Mouse (Mus musculus) heart, postnatal 36 days (tissue): ENCODE measurements around the gene Fxyd1. TPM values are rescaled to one million over a fixed set of nuclear protein-coding genes. Genes with fewer than 3 reads are reported as not detected.

Experiments
- DNase-seq, 2 experiments: peaks; one replicate each; pipeline ENCODE4 v3.0.0; 2021 to 2022
- intact Hi-C: fragments of 180-260 bp; cut with DNase I; formaldehyde crosslinking; loops from one replicate; pipeline ENCODE4 v1.15.1; 2025
- total RNA-seq, 2 experiments: library from RNA; stranded (reverse); gene quantifications; 2 replicates each; pipeline ENCODE4 v1.2.3; 2021

Gene Fxyd1
- total RNA-seq, 2 experiments from 2014 or later = 863 to 996 TPM

DNA sequence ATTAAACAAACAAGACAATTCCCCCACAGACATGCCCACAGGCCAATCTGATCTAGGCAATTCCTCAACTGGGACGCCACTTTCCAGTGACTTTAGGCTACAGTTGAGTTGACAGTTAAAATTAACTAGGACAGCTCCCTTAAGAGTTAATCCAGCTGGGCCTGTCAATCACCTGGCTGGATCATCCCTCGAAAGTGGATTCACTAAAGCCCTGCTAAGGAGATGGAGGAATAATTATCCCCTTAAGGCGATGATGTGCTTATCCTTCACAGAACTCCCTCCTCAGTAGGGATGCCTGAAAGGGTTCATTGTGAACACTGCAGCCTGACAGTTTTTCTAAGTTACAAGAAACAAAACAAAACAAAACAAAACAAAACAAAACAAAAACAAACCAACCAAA lies 23.6 kb upstream of the Fxyd1 start:
- DNase-seq = no peak
- intact Hi-C loops = loop anchor here (10.0 kb wide), 1 partner anchor 426 kb away; the partner anchor contains the start of gene Rbm42

DNA sequence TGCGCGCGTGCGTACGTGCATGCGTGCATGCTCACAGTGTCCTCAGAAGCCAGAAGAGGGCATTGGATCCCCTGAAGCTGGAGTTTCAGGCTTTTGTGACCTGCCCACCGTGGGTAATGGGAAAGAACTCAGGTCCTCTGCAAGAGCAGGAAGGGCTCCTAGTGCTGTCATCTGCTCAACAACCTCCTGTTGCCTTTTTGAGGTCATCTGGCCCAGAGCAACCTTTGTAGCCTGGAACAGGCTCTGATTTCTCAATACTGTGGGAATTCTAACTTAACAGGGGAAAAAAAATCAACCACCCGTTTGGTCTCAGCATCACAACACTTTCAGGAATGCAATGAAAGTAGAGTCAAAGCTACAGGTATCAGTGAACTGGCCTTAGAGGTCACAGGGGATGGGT lies 22.7 kb upstream of the Fxyd1 start:
- DNase-seq = no peak
- intact Hi-C loops = loop anchor here (2.0 to 10.0 kb wide), 3 partner anchors 17 to 425 kb away; partner anchors contain the start of gene Rbm42

DNA sequence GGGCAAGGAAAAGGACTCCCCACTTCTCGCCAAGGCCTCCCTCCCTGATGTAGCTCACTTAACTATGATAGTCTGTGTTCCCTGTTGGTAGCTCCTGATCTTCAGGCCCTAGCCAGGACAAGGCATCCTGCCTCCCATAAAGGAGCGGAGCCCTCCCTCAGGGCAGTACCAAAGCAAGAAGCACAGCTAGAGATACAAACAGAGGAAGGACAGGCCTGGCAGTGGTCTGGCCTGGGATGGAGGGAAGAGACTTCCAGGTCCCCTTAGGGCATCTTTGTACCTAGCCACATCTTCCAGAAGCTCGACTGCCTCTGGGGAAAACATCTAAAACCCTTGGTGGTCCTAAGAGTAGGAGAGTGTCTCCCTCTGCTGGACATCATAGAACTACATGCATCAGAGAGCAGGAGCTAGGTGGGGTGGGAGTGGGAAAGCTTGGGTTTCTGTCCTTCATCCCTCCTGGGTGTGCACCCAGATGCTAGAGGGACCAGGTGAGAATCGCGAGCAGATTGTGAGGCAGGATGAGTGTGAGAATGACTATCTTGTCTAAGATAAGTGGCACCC lies 21.0 kb upstream of the Fxyd1 start:
- intact Hi-C loops = loop anchor here (2.0 to 5.0 kb wide), 3 partner anchors 17 to 206 kb away; no protein-coding TSS in a partner anchor
- DNase-seq = peak in 1 of 2 experiments; percentile 53

DNA sequence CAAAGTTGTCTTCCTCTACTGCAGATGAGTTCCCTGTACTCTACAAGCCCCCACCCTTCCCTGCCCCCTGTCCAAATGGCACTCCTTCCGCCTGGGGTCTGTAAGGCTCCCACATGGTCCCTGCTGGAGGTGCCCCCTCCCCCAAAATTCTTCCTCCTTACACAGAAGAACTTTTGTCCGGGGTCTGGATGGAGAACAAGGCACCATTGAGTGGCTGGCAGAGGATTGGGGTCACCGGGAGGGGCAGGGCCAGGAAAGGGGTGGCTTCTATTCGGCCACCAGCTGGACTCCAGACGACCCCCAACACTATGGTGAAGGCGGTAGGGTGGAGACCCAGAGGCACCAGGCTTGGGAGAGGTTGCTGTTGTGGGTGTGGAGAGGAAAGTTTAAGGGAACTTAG lies 20.5 kb upstream of the Fxyd1 start:
- no peak for DNase-seq
- intact Hi-C loops = loop anchor here (2.0 to 5.0 kb wide), 2 partner anchors 17 to 205 kb away; no protein-coding TSS in a partner anchor

DNA sequence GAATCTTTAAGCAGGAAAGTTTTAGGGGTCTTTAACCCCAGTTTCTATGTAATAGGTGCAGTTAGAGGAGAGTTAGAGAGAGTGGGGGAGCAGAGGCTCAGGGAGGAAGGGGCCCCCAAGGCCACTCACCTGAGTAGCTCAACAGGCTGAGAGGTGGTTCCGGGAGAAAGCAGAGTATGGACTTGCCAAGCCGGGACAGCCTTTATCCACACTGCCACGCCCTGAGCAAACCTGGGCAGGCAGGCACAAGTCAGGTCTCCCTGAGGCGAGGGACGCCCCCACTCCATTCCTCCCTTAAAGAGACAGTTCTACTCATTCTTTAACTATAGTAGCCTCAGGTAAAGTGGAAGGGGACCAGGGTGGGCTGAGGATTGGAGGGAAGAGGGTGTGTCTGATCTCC lies 19.5 kb upstream of the Fxyd1 start, which contains the start of gene Fxyd3:
Gene Fxyd3, minus strand, starts transcription at position 213 of the 400 bp plus-strand sequence.
- no peak for DNase-seq
- intact Hi-C loops = loop anchor here (2.0 to 5.0 kb wide), 2 partner anchors 16 to 204 kb away; no protein-coding TSS in a partner anchor

DNA sequence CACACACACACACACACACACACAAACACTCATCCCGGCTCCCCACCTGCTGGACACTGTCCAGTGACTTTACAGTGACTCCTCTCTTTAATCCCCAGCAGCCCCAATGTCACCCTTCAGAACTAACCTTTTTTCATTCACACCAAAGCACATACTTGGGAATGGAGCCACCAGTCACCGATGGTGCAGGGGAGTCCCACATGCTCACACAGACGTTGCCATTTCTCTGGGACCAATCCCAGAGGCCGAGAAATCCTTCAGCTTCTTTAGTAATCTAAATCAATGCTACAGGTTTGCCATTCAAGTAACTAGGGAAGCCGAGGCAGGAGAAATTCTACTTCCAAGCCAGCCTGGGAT lies 17.7 kb upstream of the Fxyd1 start:
- no peak for DNase-seq
- intact Hi-C loops = loop anchor here (5.0 kb wide), 1 partner anchor 202 kb away; no protein-coding TSS in a partner anchor

DNA sequence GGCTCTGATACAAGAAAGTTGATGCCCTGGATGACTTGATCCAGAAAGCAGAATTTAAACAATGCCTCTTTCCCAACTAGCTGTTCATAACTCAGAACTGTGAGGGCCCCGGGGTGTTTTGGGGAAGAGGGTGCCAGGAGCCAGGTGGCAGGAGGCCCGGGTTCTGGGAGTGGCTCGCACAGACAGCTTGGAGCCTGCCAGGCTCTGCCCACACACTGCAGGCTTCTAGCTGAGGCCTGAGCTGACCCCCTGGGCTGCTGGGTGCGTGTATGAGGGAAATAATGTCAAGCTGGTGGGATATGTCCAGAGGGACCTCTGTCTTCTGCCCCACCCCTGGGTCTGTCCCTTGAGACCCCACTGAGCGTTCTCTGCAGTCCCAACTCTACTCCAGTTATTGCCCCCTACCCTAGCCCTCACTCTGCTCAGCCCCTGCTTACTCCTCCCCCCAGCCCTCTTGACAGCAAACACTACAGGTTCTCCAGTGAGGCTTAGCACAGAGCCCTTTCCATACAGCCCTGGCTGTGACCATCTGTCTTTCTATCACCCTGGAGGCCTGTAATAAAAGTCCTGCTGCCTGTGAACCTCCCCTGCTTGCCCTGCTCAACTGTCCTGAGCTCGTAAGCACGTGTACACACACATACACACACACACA lies 17.2 kb upstream of the Fxyd1 start:
- DNase-seq = no peak
- intact Hi-C loops = no loop called here

DNA sequence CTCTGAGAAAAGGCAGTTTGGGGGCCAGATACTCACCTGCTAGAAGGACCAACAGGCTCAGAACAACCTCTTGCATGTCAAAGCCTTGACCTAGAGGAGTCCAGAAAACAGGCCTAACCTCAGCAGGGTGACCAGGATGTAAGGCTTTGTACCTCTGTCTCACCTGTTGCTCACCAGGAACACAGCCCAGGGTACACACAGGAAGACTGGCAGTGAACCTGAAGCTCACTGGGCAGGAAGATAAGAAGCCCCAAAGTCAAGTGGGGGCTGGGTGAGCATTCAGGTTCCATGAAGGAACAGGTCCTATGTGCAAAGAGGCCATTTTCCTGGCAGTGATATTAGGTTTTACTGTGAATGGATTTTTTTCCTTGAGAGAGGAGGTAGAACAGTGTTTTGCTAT lies 16.5 kb upstream of the Fxyd1 start:
- intact Hi-C loops = no loop called here

DNA sequence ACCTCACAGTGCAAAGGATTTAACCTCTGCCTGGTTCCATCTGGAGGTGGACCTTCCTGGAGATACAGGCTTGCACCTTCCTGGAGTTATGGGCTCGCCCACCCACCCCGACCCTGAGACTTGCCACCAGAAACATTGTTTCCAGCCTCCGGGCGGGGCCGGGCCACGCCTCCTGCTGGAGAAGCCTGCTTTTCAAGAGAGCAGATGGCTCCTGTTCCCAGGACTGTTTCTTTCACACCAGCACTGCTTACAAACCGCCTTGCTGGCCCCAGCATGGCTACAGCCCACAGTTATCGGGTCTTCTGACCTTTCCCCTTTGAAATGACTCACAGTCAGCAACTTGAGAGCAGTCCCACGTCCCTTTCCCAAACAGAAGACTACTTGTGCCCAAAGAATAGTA lies 15.3 kb upstream of the Fxyd1 start:
- intact Hi-C loops = no loop called here
- DNase-seq = no peak

More for the DNA sequence above, 16.5 kb upstream of the Fxyd1 start:
- no peak for DNase-seq

DNA sequence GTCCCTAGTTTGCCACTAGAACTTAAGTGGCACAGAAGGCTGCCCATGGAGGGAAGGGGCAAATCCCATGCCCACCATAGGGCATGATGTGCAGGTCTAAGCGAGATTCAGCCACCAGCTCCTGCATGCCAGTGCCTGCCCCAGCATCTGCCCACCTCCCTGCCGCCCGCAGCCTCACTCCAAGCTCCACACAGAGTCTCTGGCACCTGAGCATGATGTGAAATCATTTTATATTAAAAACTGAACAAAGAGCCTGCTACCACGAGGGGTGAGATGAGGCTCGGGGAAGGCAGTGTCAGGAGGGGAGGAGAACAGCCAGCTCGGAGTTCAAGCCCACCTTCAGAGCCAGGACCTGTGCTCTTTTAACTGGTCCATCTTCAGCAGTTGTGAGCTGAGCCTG lies 13.3 kb upstream of the Fxyd1 start:
- no peak for DNase-seq
- intact Hi-C loops = no loop called here

DNA sequence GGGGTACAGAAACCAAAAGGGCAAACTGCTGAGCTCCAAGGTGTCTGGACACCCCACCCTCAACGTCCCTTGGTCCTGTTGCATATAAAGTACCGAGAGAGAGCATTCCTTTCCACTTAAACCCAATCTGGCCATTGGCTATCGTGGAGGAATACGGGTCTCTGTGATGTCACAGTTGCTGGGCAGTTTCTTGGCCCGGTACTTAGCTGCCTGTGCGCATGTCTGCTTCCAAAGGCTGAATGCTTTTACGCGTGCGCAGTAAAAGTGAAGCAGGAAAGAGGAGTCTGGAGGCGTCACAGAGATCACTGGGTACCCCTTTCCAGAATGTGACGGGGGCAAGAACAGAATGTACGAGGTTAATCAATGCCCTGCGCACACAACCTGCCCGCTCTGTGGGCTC lies 12.5 kb upstream of the Fxyd1 start:
- intact Hi-C loops = no loop called here
- no peak for DNase-seq

DNA sequence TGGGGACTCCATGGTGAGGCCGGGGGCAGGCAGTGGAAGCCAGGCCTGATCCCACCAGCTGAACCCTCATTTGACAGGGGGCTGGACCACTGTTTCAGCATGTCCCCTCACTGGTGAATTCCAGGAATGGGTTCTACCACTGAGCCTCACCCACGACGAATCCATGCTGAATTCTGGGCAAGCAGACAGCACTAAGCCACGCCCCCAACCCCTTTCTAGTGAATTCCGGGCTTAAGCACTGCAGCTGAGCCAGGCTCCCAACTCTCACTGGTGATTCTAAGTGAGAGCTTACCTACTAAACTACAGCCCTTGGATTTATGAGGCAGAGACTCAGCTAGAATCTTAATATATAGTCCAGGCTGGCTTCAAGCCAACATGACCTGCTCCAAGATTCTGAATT lies 10.8 kb upstream of the Fxyd1 start:
- intact Hi-C loops = no loop called here
- no peak for DNase-seq

DNA sequence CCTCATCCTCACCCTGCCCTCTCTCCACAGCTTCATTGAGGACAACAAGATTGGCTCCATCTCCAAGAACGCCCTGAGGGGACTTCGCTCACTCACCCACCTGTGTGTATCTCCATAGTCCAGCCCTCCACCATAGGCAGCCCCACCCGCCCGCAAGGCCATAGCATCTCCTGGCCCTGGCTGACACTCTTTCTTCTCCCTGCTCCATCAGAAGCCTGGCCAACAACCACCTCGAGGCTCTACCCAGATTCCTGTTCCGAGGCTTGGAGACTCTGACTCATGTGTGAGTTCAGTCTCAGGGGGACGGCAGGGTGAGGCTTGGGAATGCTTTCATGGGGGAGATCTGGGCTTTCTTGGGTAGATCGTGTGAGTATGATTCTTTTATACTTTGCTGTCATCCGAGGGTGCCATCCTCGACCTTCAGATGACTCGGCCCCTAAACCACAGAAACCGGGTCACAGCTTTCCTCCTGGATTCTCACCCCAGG lies 6.1 kb upstream of the Fxyd1 start:
- DNase-seq = no peak
- intact Hi-C loops = no loop called here

DNA sequence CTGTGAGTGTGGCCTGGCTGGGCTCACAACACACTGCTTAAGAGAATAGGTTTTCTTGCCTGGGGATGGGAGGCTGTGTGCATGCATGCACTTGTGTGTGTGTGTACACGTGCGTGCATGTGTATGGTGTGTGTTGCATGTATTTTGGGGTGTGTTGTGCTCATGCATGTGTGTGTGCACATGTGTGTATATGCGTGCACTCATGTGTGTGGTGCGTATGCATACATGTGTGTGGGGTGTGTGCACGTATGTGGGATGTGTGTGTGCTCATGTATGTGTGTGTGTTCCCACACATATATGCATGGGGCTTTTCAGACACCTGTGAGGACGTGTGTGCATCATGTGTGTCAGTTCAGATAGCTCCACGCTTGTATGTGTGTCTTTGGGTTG lies 3.6 kb upstream of the Fxyd1 start:
- intact Hi-C loops = loop anchor here (2.0 kb wide), 1 partner anchor 16 kb away; the partner anchor contains the start of gene Fxyd3
- DNase-seq = no peak

DNA sequence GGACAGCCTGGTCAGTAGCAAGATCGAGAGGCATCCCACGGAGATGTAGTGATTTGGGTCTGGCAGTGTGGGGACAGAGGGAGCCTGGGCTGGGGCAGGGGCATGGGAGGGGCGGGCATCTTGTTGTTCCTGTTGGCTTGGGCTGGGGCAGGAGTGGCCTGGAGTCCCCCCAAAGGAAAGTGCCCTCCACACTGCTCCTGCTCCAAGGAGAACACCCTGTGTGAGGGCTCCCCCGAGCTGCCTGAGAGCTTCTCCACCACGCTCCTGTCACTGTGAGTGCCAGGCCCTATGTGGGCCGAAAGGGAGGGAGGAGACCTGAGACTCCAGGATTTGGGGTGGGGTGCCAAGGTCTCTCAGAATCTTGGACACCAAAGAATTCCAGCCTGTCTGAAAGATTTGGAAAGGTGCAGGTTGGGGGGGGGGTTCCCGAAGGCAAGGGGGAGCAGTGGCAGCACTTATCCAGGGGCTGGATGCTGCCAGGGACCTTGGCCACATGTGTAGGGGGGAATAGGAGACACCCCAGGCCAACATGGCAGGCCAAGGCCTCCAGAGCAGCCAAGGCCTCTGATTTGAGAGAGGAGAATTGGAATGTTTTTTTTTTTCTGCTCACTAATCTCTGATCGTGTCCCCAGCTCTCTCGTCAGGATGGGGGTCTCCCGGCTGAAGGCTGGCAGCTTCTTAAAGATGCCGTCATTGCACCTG lies 3.1 kb upstream of the Fxyd1 start:
- intact Hi-C loops = loop anchor here (1.0 to 2.0 kb wide), 2 partner anchors 17 to 37 kb away; partner anchors contain the start of gene Fxyd3
- DNase-seq = no peak

DNA sequence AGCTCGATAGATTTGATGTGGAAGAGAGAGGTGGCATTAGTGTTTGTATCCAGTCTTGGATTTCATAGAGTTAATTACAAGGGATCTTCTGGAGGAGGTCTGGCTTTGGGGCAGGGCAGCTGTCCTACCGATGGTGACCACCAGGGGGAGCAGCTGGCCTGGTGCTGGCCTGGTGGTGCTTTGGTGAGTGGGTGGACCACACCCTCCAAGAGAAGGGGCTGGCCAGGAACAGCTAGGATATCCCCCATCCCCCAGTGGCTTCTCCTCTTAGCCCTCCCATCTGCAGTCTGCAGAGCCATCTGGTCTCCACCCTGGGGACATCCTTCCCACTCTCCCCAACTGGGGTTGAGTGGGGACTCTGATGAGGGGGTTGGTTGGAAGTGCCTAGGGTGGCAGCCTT lies 2.1 kb upstream of the Fxyd1 start, which contains the start of gene Lgi4:
Gene Lgi4, plus strand, starts transcription at position 235 of the 400 bp plus-strand sequence.
- intact Hi-C loops = loop anchor here (1.0 kb wide), 1 partner anchor 38 kb away; no protein-coding TSS in a partner anchor
- DNase-seq = peak; percentile 93 to 95

DNA sequence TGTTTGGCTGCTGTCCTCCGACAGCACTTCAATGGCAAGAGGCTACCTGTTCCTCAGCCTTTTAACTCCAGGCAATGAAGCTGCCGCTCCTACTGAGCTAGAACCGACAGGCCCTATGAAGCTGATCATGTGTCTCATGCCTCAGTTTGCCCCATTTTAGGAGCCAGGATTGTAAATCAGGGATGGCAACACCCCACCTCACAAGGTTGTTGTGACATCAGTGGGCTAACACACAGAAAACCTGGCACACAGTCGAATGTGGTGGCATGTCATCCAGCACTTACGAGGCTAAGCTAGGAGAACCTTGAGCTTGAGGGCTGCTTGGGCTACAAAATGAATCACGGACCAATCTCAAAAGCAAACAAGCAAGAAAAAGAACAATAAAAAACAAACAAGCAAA lies 1.2 kb upstream of the Fxyd1 start:
- DNase-seq = no peak
- intact Hi-C loops = no loop called here

DNA sequence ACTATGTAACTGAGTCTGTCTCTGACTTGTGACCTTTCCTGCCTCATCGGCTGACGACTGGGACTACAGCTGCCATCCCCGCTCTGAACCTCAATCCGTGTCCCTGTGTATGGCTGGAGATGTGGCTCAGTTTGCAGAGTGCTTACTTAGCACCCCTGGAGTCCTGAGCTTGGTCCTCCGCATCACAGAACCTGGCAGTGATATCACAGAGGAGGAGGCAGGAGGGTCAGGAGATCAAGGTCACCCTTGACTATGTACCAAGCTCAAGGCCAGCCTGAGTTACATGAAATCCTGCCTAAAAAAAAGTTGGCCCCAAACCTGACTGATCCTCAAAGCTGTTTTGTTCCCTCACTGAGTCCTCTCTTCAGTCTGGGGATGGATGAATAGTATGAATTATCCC lies 731 bp upstream of the Fxyd1 start:
- intact Hi-C loops = no loop called here
- DNase-seq = no peak

DNA sequence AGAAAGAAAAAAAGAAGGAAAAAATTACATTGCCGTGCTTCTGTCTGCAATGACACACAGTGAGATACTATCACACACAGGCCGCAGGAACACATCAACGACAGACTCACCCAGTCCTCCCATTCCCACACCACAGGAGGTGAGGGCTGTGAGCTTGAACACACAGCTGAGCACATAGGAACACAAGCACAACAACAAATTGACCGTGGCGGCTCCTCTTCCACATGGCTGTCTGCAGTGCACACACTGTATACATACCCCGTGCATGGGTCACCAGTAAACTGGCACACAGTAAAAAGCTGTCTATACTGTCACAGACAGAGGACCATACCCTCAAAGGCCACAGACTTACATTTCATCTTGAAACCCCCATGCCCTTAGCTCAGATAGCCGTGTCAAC lies 551 bp downstream of the Fxyd1 start:
- intact Hi-C loops = no loop called here
- no peak for DNase-seq

DNA sequence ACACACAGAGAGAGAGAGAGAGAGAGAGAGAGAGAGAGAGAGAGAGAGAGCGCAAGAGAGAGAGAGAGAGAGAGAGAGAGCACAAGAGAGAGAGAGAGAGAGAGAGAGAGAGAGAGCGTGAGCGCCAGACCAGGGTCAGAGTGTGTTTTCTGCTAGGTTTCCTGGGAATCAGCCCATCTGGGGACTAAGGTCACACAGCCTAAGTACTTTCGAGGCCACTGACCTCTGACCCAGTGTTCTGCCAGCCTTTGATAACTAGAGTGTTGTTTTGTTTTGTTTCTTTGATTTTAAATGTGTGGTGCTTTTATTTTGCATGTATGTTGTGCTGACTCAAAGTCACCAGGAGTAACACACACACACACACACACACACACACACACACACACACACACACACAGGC lies 1.1 kb downstream of the Fxyd1 start:
- intact Hi-C loops = no loop called here
- peak in 1 of 2 experiments; percentile 35 for DNase-seq

DNA sequence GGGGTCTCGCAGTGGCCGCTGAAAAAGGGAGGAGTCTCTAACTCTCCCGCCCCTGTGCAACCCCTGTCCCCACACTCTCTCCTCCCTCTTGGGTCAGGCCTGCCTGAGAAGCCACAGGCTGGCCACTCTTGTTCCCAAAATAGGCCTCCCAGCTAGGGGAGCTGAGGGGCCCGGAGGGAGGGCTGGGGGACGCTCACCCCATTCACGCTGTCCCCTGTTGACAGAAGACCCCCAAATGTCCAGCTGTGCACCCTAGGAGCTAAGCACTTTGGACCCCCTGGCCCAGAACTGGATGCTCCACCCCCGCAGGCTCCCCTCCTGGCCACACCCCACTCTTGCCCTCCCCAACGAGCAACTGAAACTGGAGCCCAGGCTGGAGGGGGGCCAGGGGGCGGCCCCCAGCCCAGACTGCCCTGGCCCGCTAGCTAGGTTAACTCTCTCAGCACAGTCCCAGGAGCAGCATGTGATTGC lies 1.6 kb downstream of the Fxyd1 start:
- intact Hi-C loops = no loop called here

More for the DNA sequence above, 1.6 kb downstream of the Fxyd1 start:
- DNase-seq = peak; percentile 81 to 91
